Mouse (Mus musculus) gastrocnemius, postnatal 36 days (tissue): ENCODE measurements at regions not wholly inside any gene's neighbourhood (a gene's known extent, or its start where the extent isn't known, plus 50 kb on each side); places are given as distances from the start of the nearest gene placed in this dataset.
A peak's percentile ranks its signal among the peaks of the same experiment; 100 is the strongest.

Experiments
- DNase-seq, 2 experiments: peaks; one replicate each; pipeline ENCODE4 v3.0.0; 2022
- intact Hi-C: fragments of 180-260 bp; cut with DNase I; formaldehyde crosslinking; loops from one replicate; pipeline ENCODE4 v1.15.1; 2025

DNA sequence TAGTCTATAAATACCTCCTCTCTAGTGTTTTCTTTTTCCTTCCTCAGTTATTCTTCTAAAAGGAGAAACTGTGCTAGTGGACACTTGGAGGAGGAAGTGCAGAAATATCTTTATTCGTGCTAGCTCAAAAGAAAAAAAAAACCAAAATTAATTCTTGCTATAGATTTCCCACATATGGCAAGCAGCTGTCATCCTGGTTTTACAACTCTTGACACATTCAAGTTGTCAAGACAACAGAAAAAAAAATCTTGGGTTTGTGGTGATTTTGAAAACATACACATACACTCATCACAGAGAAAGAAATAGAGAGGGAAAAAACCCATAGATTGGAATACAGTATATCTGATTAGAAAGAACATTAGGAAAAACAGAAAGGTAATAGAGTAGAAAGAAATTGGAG, 352.8 kb upstream of the Slco3a1 start:
- intact Hi-C loops: no loop called here
- DNase-seq: no peak

DNA sequence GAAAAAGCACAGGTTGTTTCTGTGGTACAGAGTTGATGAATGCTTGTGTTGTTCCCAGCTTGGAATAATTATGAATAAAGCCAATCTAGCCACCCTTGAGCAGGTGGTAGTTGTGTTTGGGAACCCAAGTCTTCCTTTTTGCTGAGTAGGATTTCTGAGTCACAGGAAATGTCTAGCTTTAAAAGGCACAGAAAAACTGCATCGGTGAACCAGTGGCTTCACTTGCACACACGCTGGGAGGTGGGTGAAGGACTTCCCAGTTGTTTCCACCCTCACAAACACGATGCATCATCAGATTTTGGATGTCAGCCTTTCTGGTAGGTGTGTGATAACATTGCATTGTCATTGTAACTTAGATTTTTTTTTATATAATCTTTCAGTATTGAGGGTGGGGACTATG, 322.9 kb upstream of the Slco3a1 start:
- intact Hi-C loops: loop anchor here (10.0 kb wide), 1 partner anchor 217 kb away; no protein-coding TSS in a partner anchor
- no peak for DNase-seq

DNA sequence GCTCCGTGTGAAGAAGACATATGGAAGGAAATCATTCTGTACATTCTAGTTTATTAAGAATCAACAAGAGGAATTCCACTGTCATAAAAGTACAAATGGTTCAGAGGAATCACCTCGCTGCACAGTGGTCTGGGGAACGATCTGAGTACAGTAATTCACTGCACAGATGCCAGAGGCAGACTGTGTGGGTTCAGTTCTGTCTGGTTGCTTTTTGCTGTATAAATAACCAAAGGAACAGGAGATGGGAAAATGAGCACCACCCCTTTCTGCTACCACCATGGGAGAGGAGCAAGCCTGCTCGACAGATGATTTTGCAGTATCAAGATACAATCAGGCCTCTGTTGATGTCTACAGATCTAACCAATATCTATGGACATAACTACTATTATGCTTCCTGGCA, 322.1 kb upstream of the Slco3a1 start:
- intact Hi-C loops: loop anchor here (10.0 kb wide), 1 partner anchor 218 kb away; no protein-coding TSS in a partner anchor
- no peak for DNase-seq

DNA sequence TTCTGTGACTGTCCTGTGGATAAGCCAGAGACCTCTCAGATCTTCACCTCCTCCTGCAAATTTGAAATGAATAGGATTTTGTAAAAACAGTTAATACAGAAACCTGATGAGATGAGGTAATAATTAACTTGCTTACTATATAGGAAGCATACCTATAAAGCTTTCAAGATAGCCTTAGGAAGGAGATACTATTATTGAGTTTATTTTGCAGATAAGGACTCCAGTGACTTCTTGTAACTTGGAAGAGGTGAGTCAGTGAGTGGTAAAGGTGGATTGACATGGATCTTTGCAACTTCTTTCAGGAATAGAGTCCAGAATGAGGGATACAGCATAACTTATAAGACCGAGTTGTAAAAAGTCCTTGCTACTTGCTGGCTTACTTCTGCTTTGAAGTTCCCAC, 315.7 kb upstream of the Slco3a1 start:
- intact Hi-C loops: loop anchor here (10.0 kb wide), 1 partner anchor 225 kb away; no protein-coding TSS in a partner anchor
- no peak for DNase-seq

DNA sequence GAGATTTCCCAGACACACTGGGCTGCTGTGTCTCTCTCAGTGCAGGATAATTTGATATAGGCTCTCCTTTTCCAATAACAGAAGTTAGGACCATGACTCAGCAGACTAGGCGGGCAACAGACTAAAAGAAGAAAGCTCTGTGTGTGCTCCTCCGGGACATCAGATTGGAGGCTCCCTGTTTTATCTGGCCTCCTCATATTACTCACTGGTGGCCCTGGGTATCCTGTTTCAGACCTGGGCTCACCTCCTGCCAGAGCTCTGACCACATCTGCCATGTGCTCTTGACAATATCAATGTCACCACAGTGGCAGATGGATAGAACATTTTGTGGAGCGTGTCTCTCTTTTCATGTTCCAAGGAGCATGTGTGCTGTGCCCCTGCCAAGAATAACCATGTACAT, 308.1 kb upstream of the Slco3a1 start:
- peak; percentile 18 to 19 for DNase-seq
- intact Hi-C loops: loop anchor here (5.0 to 10.0 kb wide), 3 partner anchors 240 to 488 kb away; no protein-coding TSS in a partner anchor

DNA sequence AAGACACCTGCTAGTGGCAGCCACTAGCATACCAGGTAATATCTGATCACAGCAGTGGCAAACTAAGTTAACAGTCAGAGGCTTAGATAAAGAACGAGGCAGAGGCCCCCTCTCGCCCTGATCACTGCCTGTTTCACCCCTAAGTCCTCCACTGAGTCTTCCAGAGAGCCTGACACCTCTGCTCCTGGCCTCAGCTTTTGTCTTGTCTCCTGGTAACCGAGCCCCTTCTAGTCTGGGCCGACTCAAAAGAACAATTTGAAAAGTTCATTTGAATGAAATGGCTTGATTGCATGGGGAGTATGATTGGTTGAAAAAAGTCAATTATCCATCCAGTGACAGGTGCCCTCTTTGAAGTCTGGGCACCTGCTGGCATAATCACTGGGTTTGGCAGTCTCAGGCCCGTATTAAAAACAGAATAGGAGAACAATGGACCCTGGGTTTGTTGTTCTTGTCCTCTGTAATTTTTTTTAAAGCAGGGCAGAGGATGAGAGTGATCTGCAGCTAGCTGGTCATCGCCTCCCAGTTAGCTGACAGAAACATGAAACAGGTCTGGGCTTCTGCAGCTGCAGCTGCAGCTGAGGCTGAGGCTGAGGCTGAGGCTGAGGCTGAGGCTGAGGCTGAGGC, 289.8 kb upstream of the Slco3a1 start:
- intact Hi-C loops: no loop called here
- DNase-seq: no peak

DNA sequence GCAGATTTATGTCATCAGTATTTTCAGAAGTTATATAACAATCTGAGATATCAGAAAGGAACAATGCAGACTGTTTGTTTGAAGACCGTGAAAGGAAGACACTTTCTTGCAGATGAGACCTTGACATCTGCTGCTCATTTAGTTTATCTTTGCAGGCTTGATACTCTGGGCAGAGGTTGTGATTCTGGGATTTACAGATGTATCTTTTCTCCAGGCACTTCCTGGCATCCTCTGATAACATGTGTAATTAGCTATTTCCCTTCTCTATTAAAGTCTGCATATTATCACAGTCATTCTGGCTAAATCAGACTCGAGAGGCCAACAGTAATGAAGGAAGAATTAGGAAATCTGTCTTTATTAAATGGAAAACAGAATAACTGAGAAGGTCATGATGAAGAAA, 268.7 kb upstream of the Slco3a1 start:
- intact Hi-C loops: no loop called here
- DNase-seq: no peak

DNA sequence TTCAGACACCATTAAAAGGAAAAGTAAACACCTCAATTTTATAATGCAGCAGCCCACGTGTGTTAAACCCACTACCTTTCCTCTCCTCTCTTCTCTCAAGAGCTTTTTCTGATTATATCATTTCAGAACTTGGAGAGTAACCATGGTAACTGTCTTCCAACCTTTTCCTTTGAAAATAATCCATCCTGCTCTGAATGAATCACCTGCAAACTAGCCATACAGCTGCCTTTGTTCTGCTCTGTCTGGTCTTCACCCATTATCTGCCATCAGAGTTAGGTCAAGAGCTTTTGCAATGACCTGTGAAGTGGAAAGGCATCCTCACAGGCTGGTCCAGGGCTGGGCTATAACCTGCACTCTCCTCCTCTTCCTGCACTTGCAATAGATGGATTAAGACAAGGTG, 238.7 kb upstream of the Slco3a1 start:
- no peak for DNase-seq
- intact Hi-C loops: no loop called here

DNA sequence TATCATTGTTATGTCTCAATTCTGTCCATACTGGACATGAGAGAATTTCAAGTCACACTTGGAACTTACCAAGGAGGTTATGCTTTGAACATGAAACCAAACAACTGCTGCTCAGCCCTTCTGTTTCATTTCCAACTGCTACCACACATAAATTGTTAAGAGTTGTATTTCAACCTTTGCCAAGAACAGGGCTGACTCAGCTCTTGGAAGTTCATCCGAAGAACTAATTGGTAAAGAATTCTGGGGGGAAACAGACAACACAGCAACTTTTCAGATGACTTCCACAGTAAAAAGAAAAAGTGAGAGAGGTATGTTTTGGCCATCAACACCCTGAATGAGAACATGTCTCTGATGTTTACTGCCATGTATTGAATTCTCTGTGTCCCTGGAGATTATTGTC, 234.1 kb upstream of the Slco3a1 start:
- no peak for DNase-seq
- intact Hi-C loops: no loop called here

DNA sequence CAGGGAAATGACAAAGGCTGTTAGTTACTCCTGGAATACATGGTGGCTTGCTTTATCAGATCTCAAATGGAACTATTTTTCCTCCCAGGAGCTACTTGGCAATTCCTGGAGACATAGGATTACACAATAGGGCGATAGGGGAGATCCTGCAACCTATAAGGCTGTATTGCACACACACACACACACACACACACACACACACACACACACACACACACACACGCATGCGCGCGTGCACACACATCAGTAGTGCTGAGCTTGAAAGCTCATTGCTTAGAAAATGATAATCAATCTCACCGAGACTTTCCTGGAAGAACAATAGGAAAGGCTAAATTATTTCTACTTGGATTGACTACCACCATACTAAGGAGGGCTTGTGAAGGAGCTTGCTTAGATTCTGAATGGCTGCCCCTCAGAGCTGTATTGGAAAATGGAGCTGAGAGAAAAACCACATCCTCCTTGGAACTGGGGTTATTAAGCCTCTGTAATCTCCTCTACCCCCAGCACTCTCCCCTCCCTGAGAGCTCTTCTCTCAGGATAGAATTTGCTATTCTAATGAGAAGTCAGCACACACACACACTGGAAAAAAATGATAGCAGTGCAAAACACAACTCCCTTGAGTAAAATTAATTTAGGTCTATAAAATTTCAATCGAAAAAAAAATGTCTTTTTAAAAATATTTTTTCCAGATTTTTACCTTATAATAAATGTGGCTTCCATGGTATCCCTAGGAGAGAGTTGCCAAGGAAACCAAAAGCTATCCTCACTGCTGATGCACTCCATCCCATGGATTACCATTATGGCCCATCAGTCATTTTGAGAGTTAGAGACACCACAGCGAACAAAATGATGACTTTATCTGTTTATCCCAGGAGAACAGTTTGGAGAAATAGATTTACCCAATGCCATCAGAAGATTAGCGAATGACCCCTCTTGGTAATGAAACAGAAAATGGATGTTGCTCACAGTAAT, 217.1 kb upstream of the Slco3a1 start:
- intact Hi-C loops: no loop called here
- no peak for DNase-seq

DNA sequence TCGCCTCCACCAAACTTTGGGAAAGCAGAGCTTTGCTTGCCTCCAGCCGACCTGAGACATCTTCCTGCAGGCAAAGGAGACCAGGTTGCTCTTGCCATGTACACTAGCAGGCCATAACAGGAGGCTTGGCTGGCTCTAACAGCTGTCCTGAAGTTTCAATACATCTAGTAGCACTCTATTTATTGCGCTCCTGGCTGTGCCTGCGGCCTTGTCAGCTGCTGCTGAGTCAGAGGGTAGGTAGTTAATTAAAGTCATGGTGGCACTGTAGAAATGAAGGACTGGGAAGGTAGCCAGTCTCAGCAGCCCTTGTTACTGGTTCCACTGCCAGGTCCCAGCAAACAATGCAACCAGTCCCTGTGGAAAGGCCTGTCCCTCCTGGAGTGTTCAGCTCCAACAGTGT, 212.0 kb upstream of the Slco3a1 start:
- peak; percentile 15 to 19 for DNase-seq
- intact Hi-C loops: no loop called here

DNA sequence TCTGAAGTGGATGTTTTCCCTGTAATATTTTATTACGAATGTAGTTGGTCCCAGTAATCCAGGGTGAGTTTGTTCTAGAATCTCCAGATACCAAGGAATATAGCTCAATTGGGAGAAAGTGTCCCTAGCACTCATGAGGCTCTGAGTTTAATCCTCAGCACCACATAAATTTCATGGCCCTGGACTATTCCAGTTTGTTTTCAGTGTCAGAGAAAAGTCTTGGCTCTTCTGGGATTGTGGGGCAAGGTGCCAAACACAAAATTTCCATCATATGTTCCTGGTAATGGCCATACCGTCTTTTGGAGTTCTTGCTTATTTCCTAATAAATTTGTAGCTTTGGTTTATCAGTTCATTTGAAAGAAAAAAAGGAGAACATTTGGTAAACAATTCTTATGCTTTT, 202.9 kb upstream of the Slco3a1 start:
- intact Hi-C loops: no loop called here

DNA sequence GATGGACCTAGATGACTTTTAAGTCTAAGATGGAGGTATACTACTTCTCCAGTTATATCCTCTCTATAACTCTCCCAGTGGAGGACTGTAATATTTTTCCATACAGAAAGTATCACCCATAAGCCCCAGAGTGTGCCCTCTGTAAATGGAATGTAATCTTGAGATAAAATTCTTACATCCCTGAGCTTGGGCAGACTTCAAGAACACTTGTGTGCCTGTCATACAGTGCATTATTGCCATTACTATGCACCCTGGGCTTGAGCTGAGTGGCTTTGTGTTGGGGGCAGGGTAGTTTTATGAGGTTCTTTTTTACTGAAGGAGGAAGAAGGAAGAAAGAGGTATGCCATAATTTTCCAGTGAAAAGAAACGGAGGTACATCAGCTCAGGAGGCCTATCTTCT, 193.1 kb upstream of the Slco3a1 start:
- no peak for DNase-seq
- intact Hi-C loops: no loop called here

More for the DNA sequence above, 202.9 kb upstream of the Slco3a1 start:
- DNase-seq: no peak

DNA sequence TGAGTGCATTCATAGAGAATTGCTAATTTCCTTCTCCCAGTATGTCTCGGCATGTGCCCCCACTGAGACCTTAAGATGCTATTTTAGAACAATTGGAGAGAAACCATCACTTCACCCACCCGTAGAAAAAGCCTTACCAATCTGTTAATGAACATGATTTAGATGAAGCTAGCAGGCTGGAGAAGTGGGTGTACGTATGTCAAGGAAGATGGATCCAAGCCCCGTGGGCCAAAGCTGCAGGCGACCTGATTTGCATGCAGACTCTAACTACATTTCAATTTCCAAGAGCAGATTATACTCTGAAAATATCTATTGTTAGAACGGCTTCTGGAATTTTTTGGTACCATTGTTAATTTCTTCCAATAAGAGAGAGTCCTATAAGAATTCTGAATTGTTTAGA, 180.4 kb upstream of the Slco3a1 start:
- no peak for DNase-seq
- intact Hi-C loops: no loop called here

DNA sequence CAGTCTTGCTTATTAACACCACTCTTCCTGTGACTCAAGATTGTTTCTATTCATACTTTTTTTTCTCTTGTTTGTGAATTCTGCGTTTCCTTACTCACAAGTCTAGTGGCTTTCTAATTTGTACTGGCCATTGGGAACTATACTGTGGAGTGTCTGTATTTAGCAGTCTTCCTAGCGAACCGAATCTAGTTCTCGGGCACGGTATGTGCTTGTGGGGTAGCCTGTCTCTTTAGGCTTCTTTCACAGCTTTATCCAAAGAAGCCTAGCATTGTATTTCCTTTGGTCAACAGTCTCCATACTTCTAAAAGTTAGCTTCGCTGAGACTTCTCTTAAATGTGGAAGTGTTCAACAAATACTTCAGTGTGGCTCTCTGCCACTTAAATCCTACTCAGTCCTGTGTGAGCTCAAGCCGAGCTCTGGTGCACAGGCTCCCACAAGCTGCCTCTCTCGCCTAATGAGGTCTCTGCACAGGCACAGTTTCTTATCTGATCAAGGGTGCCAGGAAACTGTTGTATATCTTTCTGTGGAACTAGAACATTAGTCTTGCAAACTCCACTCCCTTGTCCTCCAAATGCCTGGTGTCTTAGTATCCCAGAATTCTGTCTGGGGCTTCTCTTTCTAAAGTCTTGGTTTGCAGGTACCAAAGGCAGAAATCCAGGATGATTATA, 171.9 kb upstream of the Slco3a1 start:
- DNase-seq: no peak
- intact Hi-C loops: no loop called here

DNA sequence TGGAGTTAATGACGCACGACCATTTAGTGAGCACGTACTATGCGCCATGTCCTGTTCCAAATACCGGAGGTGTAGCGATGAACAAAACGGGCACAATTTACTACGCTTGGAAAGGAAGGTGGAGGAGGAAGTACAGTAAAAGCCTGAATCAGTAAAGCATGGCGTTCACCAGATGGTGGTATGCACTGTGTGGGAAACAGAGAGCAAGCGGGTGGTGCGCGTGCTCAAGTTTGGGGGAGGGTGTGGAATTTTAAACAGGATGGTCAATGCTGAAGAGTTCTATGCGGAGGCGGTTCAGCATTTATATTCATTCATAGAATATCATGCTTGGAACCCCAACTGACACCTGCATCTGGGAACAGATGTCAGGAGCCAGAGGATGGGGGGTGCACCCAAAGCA, 164.7 kb upstream of the Slco3a1 start:
- DNase-seq: no peak
- intact Hi-C loops: no loop called here

DNA sequence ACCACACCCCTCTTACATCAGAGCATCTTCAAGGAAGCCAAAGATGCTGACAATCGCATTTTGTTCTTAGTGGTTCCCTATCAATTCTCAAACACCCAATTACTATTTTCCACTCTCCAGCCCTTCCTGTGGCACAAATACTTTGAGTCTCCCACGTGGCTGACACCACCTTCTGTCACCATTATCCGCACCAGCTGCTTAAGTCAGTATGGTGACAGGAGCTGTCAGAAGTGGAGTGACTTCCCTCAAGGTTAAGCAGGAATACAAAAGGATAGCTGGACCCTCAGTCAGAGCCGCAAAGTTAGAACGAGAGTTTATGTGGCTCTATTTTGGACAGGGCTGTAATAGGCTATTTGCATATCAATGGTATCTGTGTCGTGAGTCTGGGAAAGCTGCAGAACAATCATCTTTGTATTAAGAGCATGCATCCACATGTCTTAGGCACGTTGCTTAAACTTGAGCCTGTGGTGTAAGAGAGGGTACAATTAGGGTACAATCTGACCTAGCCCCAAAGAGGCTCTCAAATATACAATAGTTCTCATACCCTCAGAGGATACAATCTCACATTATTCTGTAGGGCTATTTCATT, 155.5 kb upstream of the Slco3a1 start:
- intact Hi-C loops: no loop called here
- DNase-seq: no peak

DNA sequence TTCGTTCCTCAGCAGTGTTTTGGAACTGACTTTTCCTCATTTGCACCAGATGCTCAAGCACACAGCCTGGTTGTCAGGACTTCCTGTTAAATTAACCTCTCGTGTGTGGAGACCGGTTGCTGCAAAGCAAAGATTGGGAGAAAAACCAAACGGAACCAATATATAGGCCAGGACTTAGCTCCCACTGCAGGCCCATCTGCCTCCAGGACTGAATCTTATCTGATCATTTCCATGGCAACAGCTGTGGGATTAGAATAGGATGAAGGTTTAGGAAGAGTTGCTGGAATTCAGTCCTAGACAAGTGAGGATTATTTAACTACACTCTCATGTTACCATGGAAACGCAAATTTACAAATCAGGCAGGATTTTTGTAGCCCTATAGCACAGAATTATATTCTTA, 154.4 kb upstream of the Slco3a1 start:
- intact Hi-C loops: no loop called here
- DNase-seq: no peak

DNA sequence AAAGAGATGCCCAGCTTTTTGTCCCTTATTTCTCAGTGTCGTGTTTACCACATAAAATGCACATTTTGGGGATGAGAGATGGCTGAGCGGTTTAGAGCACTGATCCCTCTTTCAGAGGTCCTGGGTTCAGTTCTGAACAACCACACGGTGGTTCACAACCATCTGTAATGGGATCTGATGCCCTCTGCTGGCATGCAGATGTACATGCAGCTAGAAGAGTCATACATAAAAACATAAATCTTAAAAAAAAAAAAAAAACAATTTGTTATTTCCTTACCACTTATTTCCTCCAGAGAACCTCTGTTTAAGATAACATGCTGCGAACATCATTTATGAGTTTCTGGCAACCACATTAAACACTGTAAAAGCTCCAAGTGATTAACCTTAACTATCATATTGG, 149.0 kb upstream of the Slco3a1 start:
- intact Hi-C loops: loop anchor here (1.0 to 5.0 kb wide), 2 partner anchors 148 to 331 kb away; no protein-coding TSS in a partner anchor

DNA sequence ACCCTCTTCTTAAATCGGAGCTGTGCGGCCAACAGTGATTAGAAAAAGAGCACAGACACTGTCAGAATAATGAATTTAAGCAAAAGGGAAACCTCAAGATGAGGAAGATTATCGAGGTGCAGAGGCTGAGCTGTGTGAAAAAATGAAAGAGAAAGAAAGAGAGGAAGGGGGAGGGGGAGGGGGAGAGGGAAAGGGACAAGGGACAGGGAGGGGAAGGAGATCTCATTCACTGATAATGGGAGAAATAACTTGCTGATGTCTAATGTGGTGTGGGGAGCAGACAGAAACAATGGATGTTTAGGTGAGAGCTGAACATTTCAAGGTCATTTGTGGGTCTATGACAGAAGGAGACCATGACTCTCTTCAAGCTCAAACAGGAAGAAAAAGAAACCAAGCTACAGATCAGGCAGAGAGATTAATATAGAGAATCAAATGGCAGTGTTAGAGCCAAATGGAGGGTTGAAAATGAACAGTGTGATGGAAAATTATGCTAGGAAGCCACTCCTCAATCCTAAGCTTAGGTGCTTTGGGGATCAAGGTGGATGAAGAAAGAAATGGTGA, 143.3 kb upstream of the Slco3a1 start:
- intact Hi-C loops: no loop called here
- no peak for DNase-seq

More for the DNA sequence above, 149.0 kb upstream of the Slco3a1 start:
- DNase-seq: no peak
